Mouse (Mus musculus) left cerebral cortex, adult 11 months (tissue): Measurements from ENCODE around the gene Crygn.
A peak's percentile ranks its signal among the peaks of the same experiment; 100 is the strongest.
"Not testable (repeated sequence)": the region's sequence is repeated elsewhere in the genome, so short reads cannot be mapped to it uniquely, and the experiment has no call there.

ENCODE experiments used
- DNase-seq: peaks from one replicate; pipeline ENCODE4 v3.0.0; 2022; ENCODE audit warnings: low spot score

Crygn gene

GRCm38 (mm10) chr5:24757816-24758215 is at the start of gene Crygn:
TSS of gene Crygn (minus strand) at chr5:24758008.
- DNase-seq = no peak

DNA sequence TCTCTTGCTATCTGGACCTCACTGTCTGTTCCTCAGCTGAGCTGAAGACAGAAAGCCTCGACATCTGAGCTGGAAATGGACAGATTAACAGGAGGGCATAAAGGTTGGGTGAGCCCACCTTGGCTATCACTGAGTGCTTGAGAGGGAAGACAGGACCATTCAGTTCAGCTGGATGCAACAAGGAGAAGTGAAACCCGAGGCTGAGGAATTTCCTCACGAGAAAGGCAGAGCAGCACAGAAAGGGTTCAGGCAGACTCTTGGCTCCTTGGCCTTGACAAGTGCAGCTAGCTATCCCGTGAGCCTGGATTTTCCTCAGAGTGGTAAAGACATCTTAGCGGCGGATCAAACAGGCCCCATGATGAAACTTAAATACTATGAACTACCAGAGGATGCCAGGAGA is 47.4 kb upstream of the Crygn start:
- no peak for DNase-seq

- DNase-seq = no peak
These were observed 46.9 kb upstream of the Crygn start for GRCm38 (mm10) chr5:24804661-24805060.

- DNase-seq = no peak
These were observed 44.2 kb upstream of the Crygn start for GRCm38 (mm10) chr5:24801841-24802624.

DNA sequence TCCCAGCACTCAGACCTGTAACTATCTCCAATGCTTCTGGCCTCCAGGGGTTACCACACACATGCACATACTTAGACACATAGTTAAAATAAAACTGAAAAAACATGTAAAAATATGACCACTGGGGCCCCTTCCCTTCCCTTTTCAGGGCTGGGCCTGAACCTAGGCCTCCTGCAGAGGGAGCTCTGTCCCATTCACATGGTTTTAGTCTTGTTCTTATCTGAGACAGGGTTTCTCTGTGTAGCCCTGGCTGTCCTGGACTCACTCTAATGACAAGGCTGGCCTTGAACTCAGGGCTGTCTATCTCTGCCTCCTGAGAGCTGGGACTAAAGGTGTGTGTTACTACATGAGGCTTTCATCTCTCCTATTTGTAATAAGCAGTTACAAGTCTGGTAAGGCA is 42.6 kb upstream of the Crygn start:
- no peak for DNase-seq

GRCm38 (mm10) chr5:24798639-24799038 is 40.8 kb upstream of the Crygn start:
- no peak for DNase-seq

GRCm38 (mm10) chr5:24797858-24798257 is 40.0 kb upstream of the Crygn start:
- no peak for DNase-seq

GRCm38 (mm10) chr5:24792961-24793360 is 35.2 kb upstream of the Crygn start:
- DNase-seq = no peak

GRCm38 (mm10) chr5:24782957-24783356 is 25.1 kb upstream of the Crygn start:
- DNase-seq = no peak

GRCm38 (mm10) chr5:24781048-24781447 is 23.2 kb upstream of the Crygn start:
- DNase-seq = peak; percentile 58

DNA sequence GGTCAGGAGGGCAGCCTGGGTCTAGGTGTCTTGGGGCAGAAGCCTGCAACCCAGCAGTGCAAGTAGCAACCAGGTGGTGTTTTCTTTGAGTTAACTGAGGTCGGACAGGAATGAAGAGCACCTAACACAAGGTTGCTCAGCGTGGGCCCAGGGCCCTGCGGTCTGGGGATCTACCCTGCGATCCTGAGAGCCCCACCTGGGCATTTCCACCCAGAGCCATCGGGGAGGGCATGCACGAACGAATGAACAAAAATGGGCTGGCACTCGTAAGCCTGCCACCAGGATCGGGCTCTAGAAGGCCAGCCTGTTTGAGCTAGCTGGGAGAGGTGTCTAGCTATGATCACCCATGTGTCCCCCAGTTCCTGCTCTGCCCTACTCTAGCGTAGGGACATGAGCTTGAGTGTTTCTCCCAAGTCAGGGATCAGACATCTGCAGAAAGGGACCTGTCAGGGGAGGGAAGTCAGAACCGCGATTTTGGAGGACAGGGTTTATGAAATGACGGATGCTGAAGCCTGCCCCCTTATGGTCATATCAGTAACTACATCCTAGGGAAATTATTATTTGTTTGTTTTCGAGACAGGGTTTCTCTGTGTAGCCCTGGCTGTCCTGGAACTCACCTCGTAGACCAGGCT is 22.2 kb upstream of the Crygn start:
- DNase-seq = no peak

GRCm38 (mm10) chr5:24779321-24779720 is 21.5 kb upstream of the Crygn start:
- DNase-seq = no peak

DNA sequence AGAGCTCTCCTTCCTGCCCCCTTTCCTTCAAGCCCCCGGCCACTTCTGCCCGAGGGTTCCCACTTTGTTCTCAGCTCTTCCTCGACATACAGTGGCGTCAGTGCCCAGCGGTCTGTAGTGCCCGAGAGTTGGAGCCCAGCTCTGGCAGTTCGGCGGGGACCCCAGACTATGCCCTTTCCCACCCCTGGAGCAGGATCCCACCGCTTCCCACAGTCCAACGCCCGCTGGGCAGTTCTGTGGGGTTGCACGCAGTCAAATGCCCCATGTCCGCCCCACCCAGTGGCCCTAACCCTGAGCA is 21.0 kb upstream of the Crygn start:
- no peak for DNase-seq

DNA sequence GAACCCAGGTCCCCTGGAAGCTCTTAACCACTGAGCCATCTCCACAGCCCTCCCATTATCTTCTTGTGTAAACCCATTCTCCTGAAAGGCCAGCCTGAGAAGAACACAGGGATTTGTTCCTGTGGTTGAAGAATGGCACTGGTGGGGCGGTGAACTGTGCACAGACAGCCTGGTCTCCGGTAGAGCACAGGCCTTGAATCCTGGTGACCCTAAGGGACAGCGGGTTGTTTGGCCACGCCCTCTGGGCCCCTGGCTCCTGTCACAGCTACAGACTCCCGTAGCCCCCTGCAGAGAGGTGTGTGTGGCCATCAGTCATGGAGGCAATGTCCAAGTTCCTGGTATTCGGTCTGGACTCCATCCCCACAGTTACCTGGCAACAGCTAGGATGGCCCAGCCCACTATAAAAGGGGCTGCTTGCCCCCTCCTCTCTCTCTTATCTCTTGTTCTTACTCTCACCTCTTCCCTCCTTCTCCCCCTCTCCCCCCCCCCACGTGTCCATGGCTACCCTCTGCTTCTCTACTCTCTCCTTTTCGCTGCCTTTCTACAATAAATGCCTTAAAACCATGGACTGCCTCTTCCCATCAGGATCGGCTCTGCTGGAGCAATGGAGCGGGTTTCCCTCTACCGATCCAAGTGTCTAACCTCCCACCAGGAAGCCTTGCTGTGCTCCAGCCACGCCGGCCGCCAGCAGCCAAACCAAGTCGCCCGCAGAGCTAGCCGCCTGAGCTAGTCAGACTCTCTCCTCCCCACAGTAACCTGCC is 20.5 kb upstream of the Crygn start:
- DNase-seq = no peak

- no peak for DNase-seq
These were observed 18.9 kb upstream of the Crygn start for GRCm38 (mm10) chr5:24776681-24777080.

DNA sequence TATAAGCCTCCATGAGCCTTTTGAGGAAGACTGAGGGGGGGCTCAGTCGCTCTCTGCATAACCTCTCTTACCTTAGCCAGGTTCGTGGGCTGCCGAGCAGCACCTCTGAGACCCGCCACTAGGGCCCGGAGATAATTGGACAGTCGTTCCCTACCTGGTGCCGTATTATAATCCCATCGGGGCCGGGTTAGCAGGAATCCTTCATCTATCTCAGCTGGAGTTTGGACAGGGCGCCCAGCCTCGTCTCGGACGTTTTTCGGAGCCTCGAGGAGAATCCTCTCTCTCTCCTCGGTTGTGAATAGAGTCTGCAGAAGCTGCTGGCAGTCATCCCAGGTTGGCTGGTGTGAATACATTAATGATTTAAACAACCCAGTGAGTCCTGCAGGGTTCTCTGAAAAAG is 16.7 kb upstream of the Crygn start:
- DNase-seq = not testable (repeated sequence)

DNA sequence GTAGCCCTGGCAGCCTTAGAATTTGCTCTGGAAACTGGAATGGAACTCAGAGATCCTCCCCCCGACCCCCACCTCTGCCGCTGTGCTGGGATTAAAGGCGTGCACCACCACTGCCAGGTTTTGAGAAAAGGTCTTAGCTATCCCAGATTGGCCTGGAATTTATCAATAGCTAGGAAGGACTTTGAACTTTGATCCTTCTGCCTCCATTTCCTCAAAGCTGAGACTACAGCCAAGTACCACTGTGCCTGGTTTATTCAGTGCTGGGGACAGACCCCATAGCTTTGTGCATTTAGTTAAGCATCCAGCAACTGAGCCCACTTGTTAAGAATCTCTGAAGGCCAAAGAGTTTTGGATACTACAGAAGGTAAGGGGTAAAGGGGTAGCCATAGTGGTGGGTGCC is 877 bp downstream of the Crygn start:
- no peak for DNase-seq

- no peak for DNase-seq
These were observed 5.7 kb downstream of the Crygn start for GRCm38 (mm10) chr5:24752175-24752498.

- DNase-seq = no peak
These were observed 6.3 kb downstream of the Crygn start for GRCm38 (mm10) chr5:24751305-24752174.

DNA sequence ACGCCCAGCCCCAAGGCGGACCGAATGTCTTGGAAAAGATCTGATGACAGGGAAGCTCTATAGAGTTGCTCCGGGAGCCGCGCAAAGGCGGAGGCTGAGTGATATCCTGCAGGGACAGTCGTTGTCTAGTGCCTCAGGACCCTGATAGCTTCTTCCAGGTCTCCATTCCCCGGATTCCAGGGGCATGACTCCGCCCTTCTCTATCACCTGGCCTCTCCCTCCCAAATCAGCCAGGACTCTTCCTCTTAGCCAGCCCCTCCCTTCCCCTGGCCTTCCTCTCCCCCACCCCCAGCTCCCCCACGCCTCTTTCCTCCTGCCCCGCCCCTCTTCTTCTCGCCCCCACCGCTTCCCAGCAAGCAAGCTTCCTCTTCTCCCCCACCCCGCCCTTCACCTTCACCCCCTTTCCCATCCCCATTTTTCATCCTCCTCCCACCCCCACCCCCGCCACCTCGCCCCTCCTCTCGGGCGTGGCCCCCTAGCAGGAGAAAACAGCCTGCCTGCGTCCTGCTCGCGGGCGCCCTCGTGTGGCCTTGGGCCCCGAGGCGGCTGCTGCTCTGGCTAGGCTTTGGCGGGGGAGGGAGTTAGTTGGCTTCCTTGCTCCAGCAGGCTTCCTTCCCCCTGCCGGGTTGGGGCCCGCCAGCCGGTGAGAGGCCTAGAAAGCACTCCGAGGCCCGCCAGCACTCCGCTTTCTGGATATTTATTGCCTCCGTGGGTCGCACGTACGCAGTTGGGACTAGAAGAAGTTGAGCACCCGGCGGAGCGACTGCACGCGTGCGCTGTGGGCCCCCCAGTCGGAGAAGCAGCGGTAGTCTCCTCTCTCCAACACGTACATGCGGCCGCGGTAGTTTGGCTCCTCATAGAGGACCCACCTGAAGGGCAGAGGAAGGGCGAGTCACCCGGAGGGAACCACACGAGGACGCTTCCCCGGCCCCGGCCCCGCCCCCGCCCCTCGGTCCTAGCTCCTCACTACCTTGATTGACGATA is 7.2 kb downstream of the Crygn start:
- DNase-seq = peak; percentile 71

DNA sequence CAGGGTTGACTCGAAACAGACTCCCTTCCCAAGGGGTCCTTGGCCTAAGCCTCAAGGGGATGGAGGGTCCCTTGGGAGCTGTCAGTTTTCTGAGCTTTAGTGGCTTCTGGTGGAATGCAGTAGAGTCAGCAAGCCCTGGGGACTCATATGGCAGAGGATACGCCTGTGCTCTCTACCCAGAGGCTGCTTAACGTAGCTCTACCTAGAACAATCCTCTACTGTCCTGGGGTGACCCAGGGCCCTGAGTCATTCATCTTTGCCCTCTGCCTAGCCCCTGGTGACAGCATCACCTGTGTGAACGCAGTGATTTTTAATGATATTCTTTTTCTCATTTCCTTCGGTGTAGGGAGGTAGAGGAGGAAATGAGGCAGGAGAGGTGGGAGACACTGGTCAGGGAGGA is 8.1 kb downstream of the Crygn start:
- DNase-seq = no peak
